Mouse (Mus musculus): Measurements from ENCODE around the gene Tcp10b.
"Not testable (repeated sequence)": the region's sequence is repeated elsewhere in the genome, so short reads cannot be mapped to it uniquely, and the experiment has no call there.

Gene Tcp10b

DNA sequence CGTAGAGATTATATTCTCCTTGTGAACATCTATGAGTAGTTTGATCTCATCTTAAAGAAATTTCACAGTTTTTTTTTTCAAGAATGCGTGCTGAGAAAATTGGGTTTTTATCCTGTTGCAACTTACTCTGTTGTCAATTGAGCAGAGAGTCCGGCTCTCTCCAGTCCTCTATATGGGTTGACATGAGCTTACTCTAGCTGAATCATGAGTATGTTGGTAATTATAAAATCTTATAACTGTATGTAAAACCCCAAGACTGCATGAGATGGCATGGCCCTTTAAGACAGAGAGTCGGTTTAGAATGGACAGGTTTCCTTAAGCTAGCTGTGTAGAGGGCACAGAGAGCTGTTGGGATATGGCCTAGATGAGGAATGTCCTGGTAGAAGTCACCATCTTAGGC, at the start of gene Tcp10b:
Gene Tcp10b (plus strand): TSS at position 301 of the 400 bp plus-strand sequence.
- DNase-seq (ENCODE audit: low spot score in 2 of 2) = not testable (repeated sequence)

DNA sequence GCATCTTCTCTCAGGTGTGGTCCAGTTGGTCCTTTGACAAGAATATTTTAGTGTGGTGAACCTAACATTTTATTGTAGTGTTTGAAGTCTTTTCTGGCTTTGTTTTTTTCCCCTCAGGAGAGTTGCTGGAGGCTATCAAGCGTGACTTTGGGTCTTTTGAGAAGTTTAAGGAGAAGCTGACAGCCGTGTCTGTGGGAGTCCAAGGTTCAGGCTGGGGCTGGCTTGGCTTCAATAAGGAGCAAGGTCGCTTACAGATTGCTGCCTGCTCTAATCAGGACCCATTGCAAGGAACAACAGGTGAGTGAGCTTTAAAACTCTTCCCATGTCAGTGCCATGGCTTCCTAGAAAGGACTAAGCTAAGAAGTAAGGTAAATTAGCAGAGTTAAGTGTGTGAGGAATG, 47.6 kb upstream of the Tcp10b start:
- no peak for DNase-seq (ENCODE audit: low spot score in 2 of 2)

DNA sequence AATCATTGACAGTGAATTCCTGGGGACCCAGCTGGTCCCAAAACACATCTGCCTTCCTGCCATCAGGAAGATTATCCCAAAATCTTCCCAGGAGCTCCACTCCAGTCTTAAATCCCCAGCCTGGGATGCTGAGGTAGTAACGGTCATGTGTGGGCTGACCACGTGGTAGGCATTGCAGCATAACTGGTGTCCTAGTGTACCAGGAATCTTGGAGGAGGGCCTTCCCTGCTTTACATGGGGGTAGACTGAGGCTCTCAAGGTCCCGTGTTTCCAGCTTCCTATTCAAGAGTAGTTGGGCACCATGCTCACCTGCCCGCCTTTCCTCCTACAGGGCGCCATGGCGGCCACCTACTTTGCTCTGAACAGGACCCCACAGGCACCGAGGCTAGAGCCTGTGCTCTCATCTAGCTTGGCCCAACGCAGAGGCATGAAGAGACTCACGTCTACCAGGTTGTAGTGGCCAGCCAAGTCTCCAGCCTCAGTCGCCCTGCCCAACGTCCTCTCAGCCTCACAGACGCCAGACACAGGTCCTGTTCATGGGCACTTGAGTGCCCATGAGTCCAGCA, 24.2 kb upstream of the Tcp10b start:
- not testable (repeated sequence) for DNase-seq (ENCODE audit: low spot score in 2 of 2)

DNA sequence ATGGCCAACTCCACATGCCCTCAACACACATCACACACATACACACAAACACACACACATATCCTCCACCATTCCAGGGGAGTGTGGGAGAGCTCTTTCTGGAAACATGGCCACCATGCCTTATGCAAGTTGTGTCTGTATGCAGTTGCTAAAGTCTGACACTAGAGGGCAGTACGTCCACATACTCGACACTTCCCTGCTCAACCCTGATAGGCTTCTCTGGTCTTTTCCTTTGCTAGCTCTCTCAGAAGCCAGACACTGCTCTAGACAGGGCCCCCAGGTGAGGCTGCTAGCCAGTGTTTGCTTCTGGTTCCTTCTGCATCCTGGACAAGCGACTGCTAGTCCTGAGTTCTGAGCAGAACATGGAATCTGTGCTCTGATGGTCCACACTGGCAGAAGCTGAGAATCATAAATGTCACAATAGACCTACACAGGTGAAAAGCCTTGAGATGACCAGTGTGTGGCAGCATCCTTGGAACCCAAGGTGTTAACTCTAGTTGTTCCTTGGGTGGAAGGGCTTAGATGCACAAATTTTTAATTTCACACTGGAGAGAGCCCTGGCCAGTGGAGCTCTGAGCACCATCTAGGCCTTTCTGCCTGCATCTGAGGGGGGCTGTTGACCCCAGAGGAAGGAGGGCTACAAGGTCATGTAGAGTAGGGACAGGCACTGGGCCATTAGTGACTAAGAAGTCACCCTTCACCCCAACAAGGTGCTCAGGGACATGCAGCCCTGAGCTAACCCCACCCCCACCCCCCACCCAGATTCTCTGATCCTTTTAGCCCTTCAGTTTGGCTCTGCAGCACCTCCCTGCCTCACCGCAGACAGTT, 16.8 kb upstream of the Tcp10b start:
- peak; percentile 39 to 40 for DNase-seq (ENCODE audit: low spot score in 2 of 2)

DNA sequence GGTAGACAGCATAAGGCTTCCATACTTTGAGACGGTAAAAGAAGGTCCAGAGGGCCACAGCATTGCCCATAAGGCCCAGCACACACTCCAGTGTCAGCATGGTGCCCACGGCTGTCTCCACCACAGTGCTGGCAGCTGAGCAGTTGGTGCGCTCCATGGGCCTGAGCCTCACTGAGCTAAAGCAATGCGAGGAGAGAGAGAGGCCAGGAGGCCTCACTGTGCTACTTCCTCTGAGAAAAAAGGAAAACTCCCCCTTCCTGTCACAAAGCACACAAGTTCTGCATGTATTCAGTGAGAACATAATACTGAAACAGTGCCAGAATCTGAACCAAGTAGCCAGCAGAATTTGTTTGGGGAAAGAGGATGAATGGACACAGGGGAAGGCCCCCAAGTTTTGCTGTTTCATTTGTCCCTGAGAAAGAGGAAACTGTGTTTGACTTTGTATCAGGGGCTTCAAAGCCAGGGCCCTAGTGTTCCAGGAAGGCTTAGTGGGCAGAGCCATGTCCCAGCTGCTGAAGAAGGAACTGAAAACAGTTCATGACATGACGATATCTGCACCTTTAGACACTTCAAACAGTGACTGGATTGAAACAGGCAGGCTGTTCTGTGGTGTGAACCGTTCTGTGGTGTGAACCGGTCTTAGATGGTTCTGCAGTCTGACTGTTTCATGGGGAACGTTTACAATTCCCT, 8.6 kb upstream of the Tcp10b start, which contains the start of gene Gpr31b:
Gene Gpr31b (minus strand): TSS at position 173 of the 690 bp plus-strand sequence.
- DNase-seq (ENCODE audit: low spot score in 2 of 2) = not testable (repeated sequence)

DNA sequence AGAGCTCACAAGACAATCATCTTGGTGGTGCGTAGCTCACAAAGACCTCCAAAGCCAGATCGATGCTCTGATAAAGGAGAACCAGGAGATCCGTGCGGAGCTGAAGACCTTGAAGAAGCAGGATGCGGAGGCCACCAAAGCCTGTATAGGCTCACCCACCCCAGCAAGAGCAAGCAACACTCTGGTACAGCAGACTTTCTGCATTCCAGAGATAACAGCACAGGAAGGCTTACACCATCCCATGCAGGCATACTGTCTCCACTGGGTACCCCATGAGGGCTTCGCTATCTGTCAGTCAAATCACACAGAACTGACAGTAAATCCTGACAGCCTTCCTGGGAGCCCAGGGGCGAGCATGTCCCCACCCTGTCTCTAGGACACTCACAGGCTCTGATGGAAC, 2.0 kb downstream of the Tcp10b start:
- DNase-seq (ENCODE audit: low spot score in 2 of 2) = not testable (repeated sequence)

DNA sequence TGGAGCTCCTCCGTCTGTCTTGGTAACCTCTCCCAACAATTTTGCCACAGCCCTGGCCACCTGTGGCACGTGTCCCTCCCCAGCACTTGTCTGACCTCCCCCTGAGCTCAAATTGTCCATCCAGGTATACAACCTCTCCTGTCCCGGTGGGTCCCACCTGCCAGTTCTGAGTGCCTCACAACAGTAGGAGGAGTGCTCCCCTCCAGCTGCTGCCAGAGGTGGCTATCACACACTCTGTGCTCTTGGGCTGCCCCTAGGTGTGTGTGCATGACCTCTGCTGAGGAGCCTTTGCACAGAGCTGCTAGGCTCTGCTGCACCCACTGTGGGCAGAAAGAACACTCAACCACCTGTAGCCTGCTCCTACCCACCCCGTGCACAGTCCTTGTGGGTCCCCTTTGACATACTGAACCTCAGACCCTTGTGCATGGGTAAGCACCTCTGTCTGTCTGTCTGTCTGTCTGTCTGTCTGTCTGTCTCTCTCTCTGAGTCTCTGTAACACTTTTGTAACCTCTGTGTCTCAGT, 7.0 kb downstream of the Tcp10b start:
- not testable (repeated sequence) for DNase-seq (ENCODE audit: low spot score in 2 of 2)

DNA sequence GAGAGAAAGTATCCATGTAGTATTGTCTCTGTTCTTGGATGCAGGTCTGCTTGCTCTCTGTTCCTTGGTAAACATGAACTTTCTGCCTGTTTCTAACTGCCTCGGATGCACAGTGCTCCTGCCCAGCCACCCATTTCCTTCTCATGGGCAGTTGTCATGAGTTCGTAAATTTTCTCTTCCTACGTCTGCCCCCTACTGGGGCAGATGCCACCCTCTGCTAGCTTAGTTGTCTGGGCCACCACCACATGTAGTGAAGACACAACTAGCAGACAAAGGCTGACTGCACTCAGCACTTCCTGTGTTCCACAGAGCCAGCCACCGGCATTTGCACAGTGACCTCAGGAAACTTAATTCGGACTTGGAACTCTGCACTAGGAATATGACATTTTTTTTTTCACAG, 8.3 kb downstream of the Tcp10b start:
- not testable (repeated sequence) for DNase-seq (ENCODE audit: low spot score in 2 of 2)

DNA sequence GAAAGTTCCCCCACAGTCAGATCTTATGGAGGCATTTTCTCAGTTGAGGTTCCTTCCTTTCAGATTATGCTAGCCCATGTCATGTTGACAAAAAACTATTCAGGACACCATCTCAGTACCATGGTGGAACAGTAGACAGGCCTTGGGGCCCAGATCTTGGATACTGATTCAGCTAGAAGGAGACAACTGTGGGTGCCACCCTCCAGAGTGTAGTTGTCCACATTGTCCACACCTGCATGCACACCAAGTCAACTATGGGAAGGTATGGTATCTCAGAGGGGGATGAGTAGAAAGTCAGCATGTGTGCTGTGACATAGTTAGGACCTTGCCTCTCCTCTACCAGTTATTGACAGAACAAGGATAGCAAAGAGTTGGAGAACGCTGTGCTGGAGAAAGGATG, 30.6 kb downstream of the Tcp10b start:
- DNase-seq (ENCODE audit: low spot score in 2 of 2) = not testable (repeated sequence)

DNA sequence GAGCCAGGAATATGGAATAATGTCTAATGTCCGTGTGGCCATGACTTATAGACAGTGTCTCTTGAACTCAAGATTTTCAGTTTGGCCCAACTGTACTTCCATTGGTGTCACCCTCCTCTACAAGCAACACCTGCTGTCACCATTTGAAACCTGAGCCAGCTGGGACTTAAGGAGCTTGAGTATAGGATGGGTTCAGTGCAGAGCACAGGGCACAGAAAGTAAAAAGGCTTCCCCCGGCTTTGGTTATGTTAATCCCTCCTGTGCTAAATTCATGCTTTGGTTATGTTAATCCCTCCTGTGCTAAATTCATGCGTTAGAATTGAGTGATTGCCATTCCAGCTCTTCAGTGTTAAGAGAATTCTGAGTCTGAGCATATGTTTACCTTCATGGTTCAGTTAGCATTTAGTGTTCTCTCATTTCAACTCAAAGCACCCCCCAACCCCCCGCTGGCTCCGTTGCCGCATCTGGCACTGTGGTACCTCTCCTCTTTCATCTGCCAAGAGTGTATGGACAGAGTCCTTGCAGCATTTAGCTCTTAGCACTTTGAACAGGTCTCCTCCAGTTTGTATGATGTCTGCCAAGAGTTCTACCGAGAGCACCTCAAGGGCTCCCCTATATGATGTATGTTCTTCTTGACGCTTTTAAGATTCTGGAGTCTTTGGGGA, 31.3 kb downstream of the Tcp10b start:
- not testable (repeated sequence) for DNase-seq (ENCODE audit: low spot score in 2 of 2)

DNA sequence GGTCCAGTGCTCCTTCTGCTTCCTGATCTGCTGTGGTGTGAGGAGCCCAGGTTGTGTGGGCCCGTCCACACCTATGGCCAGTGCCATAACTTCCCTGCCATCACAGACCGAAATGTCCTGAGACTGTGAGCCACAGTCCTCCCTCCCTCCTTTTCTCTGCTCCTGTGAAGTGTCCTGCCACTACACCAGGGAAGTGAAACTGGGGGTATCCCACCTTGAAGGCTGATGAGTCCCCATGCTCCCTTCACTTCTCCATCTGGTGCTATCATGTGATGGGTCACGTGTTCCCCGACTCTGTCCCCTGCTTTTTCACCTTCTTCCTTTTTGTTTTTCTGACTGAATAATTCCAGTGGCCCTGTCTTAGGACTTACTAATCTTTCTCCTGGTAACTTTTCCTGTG, 32.1 kb downstream of the Tcp10b start:
- DNase-seq (ENCODE audit: low spot score in 2 of 2) = not testable (repeated sequence)

DNA sequence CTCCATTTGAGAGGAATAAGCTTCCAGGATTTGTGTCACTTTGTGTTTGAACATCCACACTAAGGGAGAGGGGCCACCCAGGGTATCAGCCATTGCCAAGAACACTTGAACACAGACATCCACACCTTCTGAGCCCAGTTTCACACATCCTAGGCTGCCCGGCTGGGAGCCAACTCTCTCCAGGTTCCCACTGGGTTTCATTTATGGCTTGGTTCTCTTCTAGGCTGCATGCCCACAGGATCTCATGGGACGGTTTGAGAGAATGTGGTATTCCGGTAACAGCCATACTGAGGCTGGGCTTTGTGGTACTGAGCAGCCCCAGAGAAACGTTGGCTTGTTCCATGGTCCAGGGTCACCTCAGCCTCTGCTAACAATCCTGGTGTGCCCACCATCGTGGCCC, 45.7 kb downstream of the Tcp10b start:
- not testable (repeated sequence) for DNase-seq (ENCODE audit: low spot score in 2 of 2)

DNA sequence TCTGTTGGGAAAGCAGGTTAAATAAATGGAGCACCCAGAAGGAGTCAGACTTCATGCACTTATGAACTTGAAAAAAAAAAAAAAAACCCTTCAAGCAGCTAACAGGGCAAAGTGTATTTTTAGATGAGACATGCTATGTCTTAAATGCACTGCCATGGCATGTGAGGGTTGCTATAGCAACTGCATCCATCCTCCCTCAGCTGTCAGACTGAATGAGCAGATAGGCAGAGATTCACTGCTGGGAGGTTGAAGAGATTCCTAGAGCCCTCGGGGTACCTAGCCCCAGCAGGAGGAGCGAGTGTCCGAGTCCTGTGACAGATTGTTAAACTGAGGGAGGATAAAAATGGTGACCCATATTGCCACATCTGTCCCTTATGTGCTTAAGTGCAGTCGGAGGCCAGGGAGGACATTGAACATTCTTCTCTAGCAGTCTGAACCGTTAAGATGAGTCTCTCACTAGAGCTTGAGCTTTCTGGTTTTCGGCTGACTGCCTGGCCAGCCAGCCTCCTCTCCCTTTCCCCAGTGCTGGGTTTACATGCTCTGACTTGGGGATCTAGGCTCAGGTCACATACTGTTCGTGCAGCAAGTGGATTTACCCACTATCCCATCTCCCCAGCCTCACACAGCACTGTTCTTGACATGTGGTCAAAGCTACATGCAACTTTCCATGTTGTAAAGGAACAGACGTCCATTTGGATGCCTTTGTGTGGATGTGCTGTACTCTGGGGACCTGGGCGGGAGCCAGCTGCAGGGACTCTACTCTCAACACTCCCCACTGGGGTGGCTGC, 51.8 kb downstream of the Tcp10b start:
- not testable (repeated sequence) for DNase-seq (ENCODE audit: low spot score in 2 of 2)

DNA sequence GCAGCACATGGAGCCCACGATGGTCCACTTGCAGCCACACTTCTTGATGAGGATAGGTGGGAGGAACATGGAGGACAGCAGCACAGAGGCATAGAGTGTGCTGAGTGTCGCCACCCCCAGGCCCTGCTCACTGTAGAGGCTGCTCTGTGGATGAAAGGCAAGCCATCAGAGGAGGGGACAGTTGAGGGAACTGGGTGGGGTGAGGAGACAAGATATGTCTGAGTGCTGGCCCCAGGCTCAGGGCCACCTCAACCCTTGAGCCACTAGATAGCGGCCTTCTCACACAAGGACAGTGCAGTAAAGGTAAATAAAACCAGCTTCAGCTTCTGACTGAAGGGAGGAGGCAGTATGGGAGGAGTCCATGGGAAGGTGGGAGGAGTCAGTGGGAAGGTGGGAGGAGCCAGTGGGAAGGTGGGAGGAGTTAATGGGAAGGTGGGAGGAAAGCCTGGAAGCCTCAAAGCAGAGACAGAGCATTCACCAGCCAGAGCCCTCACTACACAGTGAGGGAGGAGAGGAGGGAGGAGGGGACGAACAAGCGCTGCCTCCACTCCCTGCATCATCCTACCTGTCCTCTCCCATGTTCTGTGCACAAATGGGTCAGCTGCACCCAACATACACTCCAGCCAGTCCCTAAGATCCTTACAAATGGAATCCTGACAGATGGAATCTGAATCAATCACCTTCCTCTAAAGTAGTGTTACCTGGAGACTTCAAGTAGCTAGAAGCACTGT, 62.6 kb downstream of the Tcp10b start:
- not testable (repeated sequence) for DNase-seq (ENCODE audit: low spot score in 2 of 2)

DNA sequence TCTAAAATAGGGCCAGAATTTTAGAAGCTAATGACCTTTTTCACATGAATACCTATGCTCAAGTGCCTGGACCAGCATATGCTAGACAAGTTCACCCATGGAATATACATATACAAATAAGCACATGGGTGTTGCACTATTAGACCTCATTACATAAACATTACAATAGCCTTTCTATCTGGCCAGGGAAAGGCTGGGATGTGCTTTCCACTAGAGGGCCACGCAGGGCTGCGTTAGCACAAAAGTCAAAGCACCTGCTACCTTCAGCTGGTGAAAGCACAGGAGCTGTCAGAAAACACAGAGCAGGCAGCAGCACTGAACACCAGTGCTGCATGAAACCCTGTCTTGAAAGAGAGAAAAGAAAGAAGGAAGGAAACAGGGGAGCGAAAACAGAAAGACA, 63.3 kb downstream of the Tcp10b start:
- DNase-seq (ENCODE audit: low spot score in 2 of 2) = not testable (repeated sequence)

DNA sequence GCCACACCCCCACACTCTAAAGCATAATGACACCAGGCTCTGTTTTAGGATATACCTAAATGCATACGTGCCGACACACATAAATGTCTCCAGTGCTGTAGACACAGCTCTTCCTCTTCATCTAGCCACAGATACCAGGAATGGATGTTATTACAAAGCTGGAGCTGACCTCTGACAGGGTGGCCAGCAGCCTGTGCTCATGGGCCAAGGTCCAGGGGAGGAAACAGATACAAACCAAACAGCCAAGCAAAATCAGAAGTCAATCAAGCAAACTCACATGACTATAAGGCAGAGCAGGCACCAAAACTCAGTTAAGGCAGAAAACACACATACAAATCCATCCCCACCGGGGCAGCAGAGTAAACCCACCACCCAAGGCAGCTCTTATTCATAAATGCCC, 68.4 kb downstream of the Tcp10b start:
- DNase-seq (ENCODE audit: low spot score in 2 of 2) = not testable (repeated sequence)

DNA sequence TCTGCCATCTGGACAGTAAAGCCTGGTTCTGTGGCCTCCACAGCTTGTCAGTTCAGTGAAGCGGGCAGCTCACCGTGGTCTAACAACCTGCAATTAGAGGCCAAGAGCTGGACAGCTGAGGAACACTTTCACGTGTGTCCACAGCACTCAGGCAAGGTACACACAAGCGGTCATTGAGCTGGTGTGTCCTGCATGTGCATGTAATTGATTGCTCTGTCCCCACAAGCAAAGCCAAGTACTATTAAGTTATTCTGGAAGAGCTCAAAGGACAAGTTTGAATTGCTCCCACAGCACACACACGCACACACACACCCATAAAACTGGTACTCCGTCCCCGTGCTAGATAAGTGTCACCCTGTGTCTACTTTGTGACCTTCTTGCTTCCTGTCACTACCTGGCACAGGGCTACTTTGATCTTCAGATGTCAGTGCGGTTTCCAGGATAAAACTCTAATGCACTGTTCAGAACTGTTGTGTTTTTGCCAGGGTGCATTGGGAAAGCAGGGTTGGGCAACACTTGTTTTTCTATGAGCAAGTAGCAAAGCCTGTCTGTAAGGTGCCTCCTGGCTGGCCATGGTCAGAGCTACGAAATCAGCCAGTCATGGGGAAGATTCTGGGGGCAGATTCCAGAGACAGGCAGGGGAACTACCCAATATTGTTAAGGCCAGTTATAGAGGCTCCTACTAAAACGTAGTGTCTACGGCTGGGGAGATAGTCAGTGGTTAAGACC, 69.0 kb downstream of the Tcp10b start:
- DNase-seq (ENCODE audit: low spot score in 2 of 2) = not testable (repeated sequence)

DNA sequence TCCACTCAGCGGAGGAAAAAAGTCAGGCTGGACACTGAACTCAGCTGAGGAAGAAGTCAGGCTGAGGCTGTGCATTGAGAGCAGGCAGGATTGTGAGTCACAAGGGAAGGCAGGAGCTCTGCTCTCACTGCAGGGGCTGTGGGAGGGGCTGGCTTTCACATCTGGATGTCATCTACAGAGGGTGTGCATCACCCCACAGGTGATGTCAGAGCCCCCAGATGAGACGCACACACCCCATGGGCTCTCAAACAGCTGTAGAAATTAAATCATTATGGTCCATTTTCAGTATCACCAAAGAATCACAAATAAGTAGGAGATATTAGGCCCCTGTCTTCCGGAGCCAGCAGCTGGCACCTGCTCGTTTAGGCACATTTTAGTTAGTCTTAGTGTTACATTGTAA, 70.8 kb downstream of the Tcp10b start, which contains the start of gene Unc93a:
Gene Unc93a (minus strand): TSS at position 101 of the 400 bp plus-strand sequence.
- not testable (repeated sequence) for DNase-seq (ENCODE audit: low spot score in 2 of 2)
